ENCODE assay signal across 13 mouse cellular contexts in the genomic region with DNA sequence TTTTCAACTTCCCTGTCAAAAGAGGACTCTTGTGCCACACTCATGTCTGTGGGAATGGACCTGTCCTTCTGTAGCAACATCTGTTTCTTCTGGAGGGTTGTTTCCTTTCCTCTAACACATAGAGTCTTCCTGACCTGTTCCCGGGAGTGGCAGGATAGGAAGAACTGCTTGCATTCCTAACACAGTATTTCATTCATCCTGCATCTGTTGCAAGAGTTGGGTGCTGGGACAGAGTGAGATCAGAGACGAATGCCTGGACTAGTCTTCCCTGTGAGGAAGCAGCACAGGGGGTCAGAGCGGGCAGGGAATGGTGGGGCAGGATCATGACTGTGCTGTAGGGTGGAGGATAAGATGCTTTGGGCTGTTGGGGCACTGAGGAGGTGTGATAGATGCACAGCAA. TPM values are rescaled to one million over a fixed set of nuclear protein-coding genes. Genes with fewer than 3 reads are reported as not detected.
DNase-seq lines count a peak whose midpoint lies in the region; ATAC-seq and TF ChIP-seq lines count a peak whose summit lies in the region.
"Had no signal": no experiment of that assay in that cellular context is flagged by ENCODE, and none has a peak within 500 bp of the region (broad histone marks: within the 10 kb centered on the region; RNA-seq: fewer than 3 reads in every experiment).

No protein-coding gene starts in this region.

- H3K36me3 ChIP-seq in hindbrain, embryonic 12.5 days, result no peaks in the 10 kb centered on the region
- H3K36me3 ChIP-seq in hindbrain, embryonic 11.5 days (ENCODE audit: control insufficient read depth, insufficient read depth, low read length), result no peaks in the 10 kb centered on the region
- H3K36me3 ChIP-seq in midbrain, embryonic 11.5 days (ENCODE audit: control insufficient read depth, insufficient read depth, low read length), result no peaks in the 10 kb centered on the region
- H3K36me3 ChIP-seq in midbrain, embryonic 15.5 days (replicated peaks), result no peaks in the 10 kb centered on the region
- no peaks in the 10 kb centered on the region for H3K36me3 ChIP-seq in myocyte (ENCODE audit: control insufficient read depth, insufficient read depth)

- H3K27ac ChIP-seq in hindbrain, embryonic 12.5 days, result no peak overlapping the region
- H3K27ac ChIP-seq in hindbrain, embryonic 11.5 days (ENCODE audit: low read depth, low read length), result no peak overlapping the region
- 0 out of 2 replicates have a peak overlapping the region, but pooled peaks have one; percentile 32 for H3K27ac ChIP-seq in midbrain, embryonic 11.5 days (ENCODE audit: low read depth, low read length)
- H3K27ac ChIP-seq in midbrain, embryonic 15.5 days, result no peak overlapping the region
- H3K27ac ChIP-seq in embryonic fibroblast, embryonic 13.5 days (ENCODE audit: insufficient read depth, low read length), result peak overlapping the region; percentile 81

- peak overlapping the region; percentile 25; the same call in 1 of the 2 replicates for H3K9ac ChIP-seq in hindbrain, embryonic 12.5 days
- no peak overlapping the region for H3K9ac ChIP-seq in hindbrain, embryonic 11.5 days (ENCODE audit: low read depth, low read length)
- no peak overlapping the region for H3K9ac ChIP-seq in midbrain, embryonic 11.5 days (ENCODE audit: low read length)
- no peak overlapping the region for H3K9ac ChIP-seq in midbrain, embryonic 15.5 days

- no peak for DNase-seq in hindbrain, embryonic 11.5 days (ENCODE audit: low spot score)
- no peak for DNase-seq in midbrain, embryonic 11.5 days (ENCODE audit: low spot score, missing footprints)
- DNase-seq in heart, adult 18-20 months, result no peak
- no peak for DNase-seq in gastrocnemius, postnatal 10 days
- DNase-seq: cerebellum, adult 11 months; cerebellum, postnatal 36 days; heart, postnatal 10 days; lung, postnatal 4 days; thymus, postnatal 25 days had no signal

- peaks cover 75% of the 10 kb centered on the region for H3K4me1 ChIP-seq in hindbrain, embryonic 12.5 days
- peaks cover 13% of the 10 kb centered on the region for H3K4me1 ChIP-seq in hindbrain, embryonic 11.5 days (replicated peaks; ENCODE audit: control insufficient read depth, insufficient read depth, low read length)
- H3K4me1 ChIP-seq in midbrain, embryonic 11.5 days (ENCODE audit: control insufficient read depth, insufficient read depth, low read length), result peaks cover 45% of the 10 kb centered on the region
- H3K4me1 ChIP-seq in midbrain, embryonic 15.5 days, result peaks cover 73% of the 10 kb centered on the region
- peaks cover 28% of the 10 kb centered on the region for H3K4me1 ChIP-seq in embryonic fibroblast, embryonic 13.5 days (ENCODE audit: control insufficient read depth, insufficient read depth, low read length)

- no peak overlapping the region for H3K4me3 ChIP-seq in hindbrain, embryonic 12.5 days
- no peak overlapping the region for H3K4me3 ChIP-seq in hindbrain, embryonic 11.5 days (ENCODE audit: low read depth, low read length)
- H3K4me3 ChIP-seq in midbrain, embryonic 11.5 days (ENCODE audit: low read depth, low read length), result no peak overlapping the region
- no peak overlapping the region for H3K4me3 ChIP-seq in midbrain, embryonic 15.5 days
- H3K4me3 ChIP-seq in embryonic fibroblast, embryonic 13.5 days (ENCODE audit: insufficient read depth, low read length), result no peak overlapping the region
- H3K4me3 ChIP-seq in myocyte, result no peak overlapping the region

- H3ac ChIP-seq in myocyte (ENCODE audit: control insufficient read depth, insufficient read length), result no peak overlapping the region

- WGBS in hindbrain, embryonic 12.5 days, result 58% methylated on average over 3 of the region's 3 CpGs
- WGBS in hindbrain, embryonic 11.5 days, result 60% methylated on average over 3 of the region's 3 CpGs
- 59% methylated on average over 3 of the region's 3 CpGs for WGBS in midbrain, embryonic 11.5 days
- 47% methylated on average over 3 of the region's 3 CpGs for WGBS in midbrain, embryonic 15.5 days

- H3K9me3 ChIP-seq in hindbrain, embryonic 12.5 days (replicated peaks), result no peaks in the 10 kb centered on the region
- H3K9me3 ChIP-seq in hindbrain, embryonic 11.5 days (ENCODE audit: control insufficient read depth, low read length), result no peaks in the 10 kb centered on the region
- H3K9me3 ChIP-seq in midbrain, embryonic 11.5 days (ENCODE audit: control insufficient read depth, low read length), result no peaks in the 10 kb centered on the region
- no peaks in the 10 kb centered on the region for H3K9me3 ChIP-seq in midbrain, embryonic 15.5 days

- no peak for ATAC-seq in hindbrain, embryonic 12.5 days (ENCODE audit: low FRiP score)
- no peak for ATAC-seq in hindbrain, embryonic 11.5 days (ENCODE audit: low FRiP score)
- no peak for ATAC-seq in midbrain, embryonic 11.5 days (ENCODE audit: low FRiP score)
- ATAC-seq in midbrain, embryonic 15.5 days (replicated peaks), result no peak

- no peak for TF ChIP-seq POLR2A in embryonic fibroblast, embryonic 13.5 days (IDR thresholded peaks at IDR 0.05; ENCODE audit: low read depth, low read length)
- TF ChIP-seq POLR2A in myocyte (IDR thresholded peaks at IDR 0.05; ENCODE audit: insufficient read length, low read depth), result no peak

- no peak for TF ChIP-seq CTCF in embryonic fibroblast, embryonic 13.5 days (IDR thresholded peaks at IDR 0.05; ENCODE audit: borderline replicate concordance, insufficient read depth, low read length)

- H3K79me2 ChIP-seq in myocyte (ENCODE audit: control insufficient read depth, insufficient read depth), result no peaks in the 10 kb centered on the region

- H3K4me2 ChIP-seq in hindbrain, embryonic 12.5 days (replicated peaks), result no peak overlapping the region
- H3K4me2 ChIP-seq in hindbrain, embryonic 11.5 days (replicated peaks; ENCODE audit: low read depth, low read length), result no peak overlapping the region
- H3K4me2 ChIP-seq in midbrain, embryonic 11.5 days, result no peak overlapping the region
- H3K4me2 ChIP-seq in midbrain, embryonic 15.5 days, result no peak overlapping the region
- peak overlapping the region; percentile 30 for H3K4me2 ChIP-seq in myocyte (ENCODE audit: low read depth)

- no peaks in the 10 kb centered on the region; the same call in 1 of the 2 replicates for H3K27me3 ChIP-seq in hindbrain, embryonic 12.5 days
- no peaks in the 10 kb centered on the region for H3K27me3 ChIP-seq in hindbrain, embryonic 11.5 days (ENCODE audit: control insufficient read depth, insufficient read depth, low read length)
- H3K27me3 ChIP-seq in midbrain, embryonic 11.5 days (ENCODE audit: control insufficient read depth, insufficient read depth, low read length), result no peaks in the 10 kb centered on the region
- H3K27me3 ChIP-seq in midbrain, embryonic 15.5 days (replicated peaks), result no peaks in the 10 kb centered on the region
- H3K27me3 ChIP-seq in myocyte (ENCODE audit: control insufficient read depth, insufficient read depth, insufficient read length), result no peaks in the 10 kb centered on the region

TF ChIP-seq in myocyte, 11 proteins besides CTCF, POLR2A, EP300 and RAD21:
- TF ChIP-seq MYOD1 (IDR thresholded peaks at IDR 0.05; ENCODE audit: control insufficient read depth in 1 of 3, insufficient read length in 2 of 3, low read depth in 2 of 3) (no peak), MYOG (IDR thresholded peaks at IDR 0.05; ENCODE audit: control insufficient read depth in 1 of 3, insufficient read depth in 1 of 3, insufficient read length in 2 of 3, low read depth in 2 of 3) (no peak), USF1 (IDR thresholded peaks at IDR 0.05; ENCODE audit: low read depth) (no peak), SRF (IDR thresholded peaks at IDR 0.05; ENCODE audit: control insufficient read depth, insufficient read length, low read depth) (no peak), E2F4 (IDR thresholded peaks at IDR 0.05; ENCODE audit: insufficient read depth) (no peak), CEBPB (IDR thresholded peaks at IDR 0.05; ENCODE audit: insufficient read depth, poor library complexity, severe bottlenecking) (peak; percentile 25; the same call in 1 of the 2 replicates), POLR2AphosphoS2 (IDR thresholded peaks at IDR 0.05; ENCODE audit: insufficient read length, low read depth) (no peak)

RNA-seq across cellular contexts. Expression of a gene that starts 20.2 kb away (rescaled TPM):
- polyA plus RNA-seq in hindbrain, embryonic 12.5 days (2016; fragmentation: Nextera tagmentation; extraction: Ambion mirVana), result 111 and 113 TPM in 2 replicates
- polyA plus RNA-seq in hindbrain, embryonic 11.5 days (2014; fragmentation: Nextera tagmentation; extraction: Ambion mirVana), result 112 and 119 TPM in 2 replicates
- polyA plus RNA-seq in midbrain, embryonic 11.5 days (2014; fragmentation: Nextera tagmentation; extraction: Ambion mirVana), result 128 TPM in 2 replicates
- 103 and 104 TPM in 2 replicates for polyA plus RNA-seq in midbrain, embryonic 15.5 days (2015; fragmentation: Nextera tagmentation; extraction: Ambion mirVana)
- polyA plus RNA-seq in embryonic fibroblast, embryonic 13.5 days (2011; ENCODE audit: insufficient read length, low read depth, missing spikeins), result 80.1 and 83.5 TPM in 2 replicates
- polyA plus RNA-seq in myocyte (2012; fragmentation: generic; extraction: Trizol), result 180 TPM
- 10 to 100 TPM; 29.1 to 41.2 TPM for total RNA-seq in heart, adult 18-20 months (2021)
- 10 to 100 TPM; 24.1 to 26.8 TPM for total RNA-seq in gastrocnemius, postnatal 10 days (2021)

RNA-seq across cellular contexts. Expression of a gene that starts 20.8 kb away (rescaled TPM):
- polyA plus RNA-seq in hindbrain, embryonic 12.5 days (2016; fragmentation: Nextera tagmentation; extraction: Ambion mirVana), result 8.1 and 9.7 TPM in 2 replicates
- 3.5 and 5.4 TPM in 2 replicates for polyA plus RNA-seq in hindbrain, embryonic 11.5 days (2014; fragmentation: Nextera tagmentation; extraction: Ambion mirVana)
- 4.7 and 5.0 TPM in 2 replicates for polyA plus RNA-seq in midbrain, embryonic 11.5 days (2014; fragmentation: Nextera tagmentation; extraction: Ambion mirVana)
- polyA plus RNA-seq in midbrain, embryonic 15.5 days (2015; fragmentation: Nextera tagmentation; extraction: Ambion mirVana), result 5.2 and 7.2 TPM in 2 replicates
- polyA plus RNA-seq in embryonic fibroblast, embryonic 13.5 days (2011; ENCODE audit: insufficient read length, low read depth, missing spikeins), result 2.8 and 4.8 TPM in 2 replicates
- polyA plus RNA-seq in myocyte (2012; fragmentation: generic; extraction: Trizol), result 14.0 TPM
- 1 to 10 TPM; 4.7 to 5.7 TPM for total RNA-seq in heart, adult 18-20 months (2021)
- 1 to 10 TPM; 4.1 to 5.2 TPM for total RNA-seq in gastrocnemius, postnatal 10 days (2021)

Comparison
In these comparisons a context has a peak if more than half of its experiments do, and no peak if none do; other contexts are left out.
1. H3K27ac ChIP-seq: peak in midbrain, embryonic 11.5 days (single experiment) and embryonic fibroblast, embryonic 13.5 days (single experiment); none in hindbrain, embryonic 12.5 days (single experiment), hindbrain, embryonic 11.5 days (single experiment) and midbrain, embryonic 15.5 days (single experiment).